Mouse (Mus musculus) kidney, embryonic 14.5 days (tissue): ENCODE results near the gene Elmo3. TPM values are rescaled to one million over a fixed set of nuclear protein-coding genes. Genes with fewer than 3 reads are reported as not detected.

Experiments used
- ATAC-seq: fragments of 200-750 bp; cut with Nextera tagmentation; 2 replicates; pipeline ENCODE4 v1.8.0; 2017; ENCODE audit warnings: moderate number of reproducible peaks, mild to moderate bottlenecking, moderate TSS enrichment, moderate library complexity; ENCODE audit not compliant: low FRiP score, low TSS enrichment
- H3K27ac ChIP-seq: fragments of 300-500 bp; sonication (generic); 2 replicates; pipeline ENCODE4 v1.5.1; 2014; ENCODE audit warnings: low read depth, mild to moderate bottlenecking, low read length, moderate library complexity, mixed read lengths
- H3K27me3 ChIP-seq: fragments of 300-500 bp; sonication (generic); 2 replicates; pipeline ENCODE4 v1.6.1; 2014; ENCODE audit warnings: mild to moderate bottlenecking, low read length; ENCODE audit not compliant: control insufficient read depth, insufficient read depth
- H3K36me3 ChIP-seq: fragments of 300-500 bp; sonication (generic); 2 replicates; pipeline ENCODE4 v1.6.1; 2014; ENCODE audit warnings: low read length, mixed read lengths; ENCODE audit not compliant: control insufficient read depth, insufficient read depth
- H3K4me1 ChIP-seq: fragments of 300-500 bp; sonication (generic); 2 replicates; pipeline ENCODE4 v1.6.1; 2014; ENCODE audit warnings: low read length, mixed read lengths; ENCODE audit not compliant: control insufficient read depth, insufficient read depth
- H3K4me2 ChIP-seq: fragments of 300-500 bp; sonication (generic); replicated peaks from 2 replicates; pipeline ENCODE4 v1.6.1; 2014; ENCODE audit warnings: low read depth, mild to moderate bottlenecking, low read length
- H3K4me3 ChIP-seq: fragments of 300-500 bp; sonication (generic); 2 replicates; pipeline ENCODE4 v1.5.1; 2014; ENCODE audit warnings: mild to moderate bottlenecking, low read length
- H3K9ac ChIP-seq: fragments of 300-500 bp; sonication (generic); 2 replicates; pipeline ENCODE4 v1.6.1; 2014; ENCODE audit warnings: low read depth, mild to moderate bottlenecking, low read length, moderate library complexity
- H3K9me3 ChIP-seq: fragments of 300-500 bp; sonication (generic); 2 replicates; pipeline ENCODE4 v1.6.1; 2016; ENCODE audit warnings: low read length; ENCODE audit not compliant: control insufficient read depth
- WGBS: fragments of 180-500 bp; shearing (Covaris S2); extraction: QIAGEN DNeasy Blood & Tissue Kit; methylation state at CpG from one replicate; pipeline ENCODE4 v1.1.7; 2014; 5-methylcytosine and 5-hydroxymethylcytosine counted together
- polyA plus RNA-seq: library from polyadenylated mRNA; unstranded; fragments of >200 nt; fragmentation: Nextera tagmentation; extraction: Ambion mirVana; gene quantifications from 2 replicates; pipeline ENCODE4 v1.2.1, GENCODE M21; 2014

The Elmo3 gene
- polyA plus RNA-seq, 1 experiment from 2014 or later, result 9.4 TPM

- no peaks in the 10 kb centered on the region for H3K9me3 ChIP-seq
- WGBS, result under 1% methylated on average over 34 of the region's 34 CpGs
- peak within 1 kb of the TSS; percentile 84; the same call in 1 of the 2 replicates for H3K27ac ChIP-seq
- peak; percentile 10; the same call in 1 of the 2 replicates for ATAC-seq
- peak within 1 kb of the TSS; percentile 92 for H3K4me2 ChIP-seq
- H3K36me3 ChIP-seq, result no peaks in the 10 kb centered on the region
- peak within 1 kb of the TSS; percentile 74 for H3K9ac ChIP-seq
- peak within 1 kb of the TSS; percentile 79 for H3K4me3 ChIP-seq
- no peaks in the 10 kb centered on the region for H3K27me3 ChIP-seq
- H3K4me1 ChIP-seq, result peaks cover 27% of the 10 kb centered on the region
Observed at GRCm38 (mm10) chr8:105348450-105349095, 43.2 kb downstream of the Elmo3 start, which contains the start of gene Slc9a5. Gene Slc9a5 (plus strand): TSS chr8:105348843.

GRCm38 (mm10) chr8:105349096-105349771 is 43.8 kb downstream of the Elmo3 start:
- no peaks in the 10 kb centered on the region for H3K9me3 ChIP-seq
- H3K27ac ChIP-seq, result peak overlapping the region; percentile 37; the same call in 1 of the 2 replicates
- peak overlapping the region; percentile 79 for H3K4me3 ChIP-seq
- peaks cover 27% of the 10 kb centered on the region for H3K4me1 ChIP-seq
- H3K9ac ChIP-seq, result peak overlapping the region; percentile 67
- WGBS, result under 1% methylated on average over 43 of the region's 48 CpGs
- H3K4me2 ChIP-seq, result peak overlapping the region; percentile 92
- ATAC-seq, result peak; percentile 5; the same call in 1 of the 2 replicates
- no peaks in the 10 kb centered on the region for H3K27me3 ChIP-seq
- H3K36me3 ChIP-seq, result no peaks in the 10 kb centered on the region

DNA sequence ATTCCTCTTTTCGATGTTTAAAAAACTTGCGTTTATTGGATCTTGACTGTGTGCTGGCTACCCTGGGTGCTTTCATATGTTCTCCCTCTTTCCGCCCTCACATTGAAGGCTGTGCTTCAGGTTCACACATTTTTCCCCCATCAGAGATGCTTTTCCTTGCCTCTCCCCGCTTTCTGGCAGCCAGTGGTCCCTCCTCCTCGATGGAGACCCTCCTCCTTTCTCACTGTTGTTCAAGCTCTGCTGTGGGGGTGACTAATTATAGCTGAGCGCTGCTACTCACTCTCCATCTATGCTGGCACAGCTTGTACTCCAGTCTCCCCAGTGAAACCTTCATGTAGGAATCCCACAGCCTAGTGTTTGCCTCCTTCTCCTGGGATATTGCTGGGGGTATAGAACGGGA is 44.8 kb downstream of the Elmo3 start:
- H3K4me3 ChIP-seq, result no peak overlapping the region
- H3K9me3 ChIP-seq, result no peaks in the 10 kb centered on the region
- H3K36me3 ChIP-seq, result no peaks in the 10 kb centered on the region
- peak overlapping the region; percentile 92; the same call in 1 of the 2 replicates for H3K4me2 ChIP-seq
- 49% methylated on average over 7 of the region's 7 CpGs for WGBS
- peaks cover 26% of the 10 kb centered on the region for H3K4me1 ChIP-seq
- no peak for ATAC-seq
- no peak overlapping the region for H3K27ac ChIP-seq
- no peaks in the 10 kb centered on the region for H3K27me3 ChIP-seq
- H3K9ac ChIP-seq, result no peak overlapping the region

- H3K27me3 ChIP-seq, result no peaks in the 10 kb centered on the region
- H3K4me3 ChIP-seq, result no peak overlapping the region
- no peak overlapping the region for H3K9ac ChIP-seq
- peaks cover 8% of the 10 kb centered on the region; the same call in 1 of the 2 replicates for H3K4me1 ChIP-seq
- no peaks in the 10 kb centered on the region for H3K9me3 ChIP-seq
- WGBS, result 76% methylated on average over 8 of the region's 8 CpGs
- no peak for ATAC-seq
- H3K4me2 ChIP-seq, result no peak overlapping the region
- H3K36me3 ChIP-seq, result no peaks in the 10 kb centered on the region
- H3K27ac ChIP-seq, result no peak overlapping the region
Observed at GRCm38 (mm10) chr8:105353583-105354135, 48.3 kb downstream of the Elmo3 start.

DNA sequence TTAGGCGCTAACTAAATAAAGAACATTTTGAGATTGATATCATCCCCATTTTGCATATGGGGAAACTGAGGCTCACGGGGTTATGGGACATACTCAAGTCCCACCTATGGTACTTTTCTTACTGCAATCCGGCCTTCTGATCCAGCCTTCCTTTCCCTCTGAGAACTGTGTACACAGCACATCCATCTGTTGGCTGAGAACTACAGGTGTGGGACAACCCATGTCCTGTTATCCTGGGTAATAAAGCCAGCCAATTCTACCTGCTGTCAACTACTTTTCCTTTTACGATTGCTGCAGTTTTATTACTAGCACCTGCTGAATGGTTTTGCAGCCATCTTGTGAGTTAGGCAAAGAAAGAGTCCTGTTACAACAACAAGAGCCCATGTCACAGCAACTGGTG is 49.1 kb downstream of the Elmo3 start:
- Histone ChIP-seq H3K27ac (no peak overlapping the region), H3K27me3 (no peaks in the 10 kb centered on the region; the same call in 1 of the 2 replicates), H3K4me3 (no peak overlapping the region), H3K36me3 (no peaks in the 10 kb centered on the region), H3K9me3 (no peaks in the 10 kb centered on the region), H3K9ac (no peak overlapping the region), H3K4me2 (no peak overlapping the region), H3K4me1 (peaks cover 7% of the 10 kb centered on the region; the same call in 1 of the 2 replicates)
- WGBS, result 81% methylated on average over 4 of the region's 4 CpGs
- no peak for ATAC-seq

- H3K9ac ChIP-seq, result no peak overlapping the region
- ATAC-seq, result no peak
- no peaks in the 10 kb centered on the region for H3K9me3 ChIP-seq
- peaks cover 7% of the 10 kb centered on the region; the same call in 1 of the 2 replicates for H3K4me1 ChIP-seq
- H3K4me3 ChIP-seq, result no peak overlapping the region
- H3K27me3 ChIP-seq, result no peaks in the 10 kb centered on the region; the same call in 1 of the 2 replicates
- no peaks in the 10 kb centered on the region for H3K36me3 ChIP-seq
- WGBS, result 60% methylated on average over 26 of the region's 26 CpGs
- H3K4me2 ChIP-seq, result no peak overlapping the region
- no peak overlapping the region for H3K27ac ChIP-seq
Observed at GRCm38 (mm10) chr8:105355179-105356024, 50.0 kb downstream of the Elmo3 start.

DNA sequence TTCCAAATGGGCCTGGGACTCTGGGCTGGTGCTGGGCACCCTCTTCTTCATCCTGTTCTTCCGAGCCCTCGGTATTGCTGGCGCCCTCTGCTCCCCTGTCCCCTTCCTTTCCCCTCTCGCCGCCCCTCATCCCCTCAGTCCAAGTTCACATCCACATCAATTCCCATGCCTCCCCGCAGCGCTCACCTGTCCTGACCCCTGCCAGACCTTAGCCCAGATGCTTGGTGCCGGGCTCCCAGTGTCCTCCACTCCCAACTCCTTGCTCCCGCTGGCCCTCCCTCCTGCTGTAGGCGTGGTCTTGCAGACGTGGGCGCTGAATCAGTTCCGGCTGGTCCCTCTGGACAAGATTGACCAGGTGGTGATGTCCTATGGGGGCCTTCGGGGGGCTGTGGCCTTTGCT is 51.3 kb downstream of the Elmo3 start:
- Histone ChIP-seq H3K9me3 (no peaks in the 10 kb centered on the region), H3K27ac (no peak overlapping the region), H3K4me2 (no peak overlapping the region), H3K27me3 (no peaks in the 10 kb centered on the region; the same call in 1 of the 2 replicates), H3K36me3 (no peaks in the 10 kb centered on the region), H3K4me1 (peaks cover 7% of the 10 kb centered on the region; the same call in 1 of the 2 replicates), H3K4me3 (no peak overlapping the region), H3K9ac (no peak overlapping the region)
- no peak for ATAC-seq
- WGBS, result 86% methylated on average over 14 of the region's 14 CpGs

DNA sequence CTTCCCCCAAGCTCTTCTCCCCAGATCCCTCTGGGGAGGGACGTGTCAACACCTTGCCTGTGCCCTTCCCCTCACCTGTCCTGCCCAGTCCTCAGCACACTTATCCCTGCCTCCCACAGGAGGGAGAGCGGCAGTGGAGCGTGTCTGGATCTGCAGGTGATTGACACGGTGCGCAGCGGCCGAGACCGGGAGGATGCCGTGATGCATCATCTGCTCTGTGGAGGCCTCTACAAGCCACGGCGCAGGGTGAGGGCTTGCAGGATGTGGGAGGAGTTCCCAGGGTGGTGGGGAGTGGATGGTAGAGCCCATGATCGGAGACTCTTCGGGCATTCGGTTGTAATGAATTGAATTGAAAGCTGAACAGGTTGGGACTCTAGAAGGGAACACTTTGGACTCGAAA is 53.8 kb downstream of the Elmo3 start:
- H3K9me3 ChIP-seq, result no peaks in the 10 kb centered on the region
- WGBS, result 48% methylated on average over 15 of the region's 15 CpGs
- H3K36me3 ChIP-seq, result no peaks in the 10 kb centered on the region
- no peaks in the 10 kb centered on the region; the same call in 1 of the 2 replicates for H3K27me3 ChIP-seq
- no peak overlapping the region for H3K4me3 ChIP-seq
- H3K4me2 ChIP-seq, result no peak overlapping the region
- ATAC-seq, result peak; percentile 28; the same call in 1 of the 2 replicates
- peaks cover 7% of the 10 kb centered on the region; the same call in 1 of the 2 replicates for H3K4me1 ChIP-seq
- no peak overlapping the region for H3K9ac ChIP-seq
- no peak overlapping the region for H3K27ac ChIP-seq
